Mouse (Mus musculus) right cerebral cortex, postnatal 10 days (tissue): ENCODE data around the gene Agap2.

Experiments used
- DNase-seq, 2 experiments: peaks; one replicate each; pipeline ENCODE4 v3.0.0; 2021; ENCODE audit warnings: low spot score in 2 of 2

Agap2 gene

GRCm38 (mm10) chr10:127099868-127100267 lies 24.8 kb downstream of the Agap2 start:
- no peak for DNase-seq

DNA sequence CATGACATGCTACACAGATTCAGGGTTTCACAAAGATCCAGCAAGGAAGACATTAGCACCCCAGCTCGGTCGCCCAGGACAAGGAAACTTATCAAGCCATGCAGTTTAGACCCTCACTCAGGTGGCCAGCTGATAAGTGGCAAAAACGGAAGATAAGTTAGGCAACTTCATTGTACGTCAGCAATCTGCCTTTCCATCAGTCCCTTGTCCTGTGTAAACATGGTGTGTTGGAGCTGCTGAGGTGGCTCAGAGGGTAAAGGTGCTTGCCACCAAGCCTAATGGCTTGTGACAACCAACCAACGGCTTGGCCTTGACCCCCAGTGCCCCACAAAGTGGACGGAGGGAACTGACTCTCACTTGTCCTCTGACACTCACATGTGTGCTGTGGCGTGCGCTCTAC lies 25.3 kb downstream of the Agap2 start:
- DNase-seq = no peak

DNA sequence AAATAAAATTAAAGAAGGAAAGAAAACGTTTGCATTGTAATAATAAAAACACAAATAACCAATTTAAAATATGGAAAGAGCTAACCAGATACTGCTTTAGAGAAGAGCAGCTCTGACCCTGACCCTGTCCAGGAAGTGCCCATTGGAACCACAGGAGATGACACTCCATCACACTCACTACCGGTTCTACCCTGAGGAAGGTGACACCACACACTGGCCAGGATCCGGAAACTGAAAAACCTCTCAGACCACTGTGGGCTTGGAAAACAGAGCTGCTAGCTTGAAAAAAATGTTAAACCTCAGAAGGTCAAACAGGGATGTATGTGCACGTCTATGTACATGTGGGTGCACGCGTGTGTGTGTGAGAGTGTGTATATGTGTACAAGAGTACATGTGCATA lies 26.1 kb downstream of the Agap2 start:
- no peak for DNase-seq

DNA sequence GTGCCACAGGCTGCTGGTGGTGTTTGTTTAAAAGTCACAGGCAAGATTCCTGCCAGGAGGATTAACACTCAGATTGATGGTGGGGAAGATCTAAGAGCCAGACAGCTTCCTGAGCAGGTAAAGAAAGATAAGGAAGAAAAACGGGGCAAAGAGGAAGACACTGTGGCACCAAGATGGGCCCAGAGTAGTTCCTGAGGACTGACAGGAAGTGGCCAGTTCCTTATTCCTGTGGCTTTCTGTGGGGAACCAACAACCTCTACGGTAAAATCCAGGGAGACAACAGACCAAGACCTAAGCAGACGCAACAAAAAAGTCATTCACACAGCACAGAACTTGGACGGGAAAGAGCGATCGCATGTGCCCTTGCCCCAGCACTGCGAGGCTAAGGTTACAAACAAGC lies 28.5 kb downstream of the Agap2 start:
- no peak for DNase-seq

DNA sequence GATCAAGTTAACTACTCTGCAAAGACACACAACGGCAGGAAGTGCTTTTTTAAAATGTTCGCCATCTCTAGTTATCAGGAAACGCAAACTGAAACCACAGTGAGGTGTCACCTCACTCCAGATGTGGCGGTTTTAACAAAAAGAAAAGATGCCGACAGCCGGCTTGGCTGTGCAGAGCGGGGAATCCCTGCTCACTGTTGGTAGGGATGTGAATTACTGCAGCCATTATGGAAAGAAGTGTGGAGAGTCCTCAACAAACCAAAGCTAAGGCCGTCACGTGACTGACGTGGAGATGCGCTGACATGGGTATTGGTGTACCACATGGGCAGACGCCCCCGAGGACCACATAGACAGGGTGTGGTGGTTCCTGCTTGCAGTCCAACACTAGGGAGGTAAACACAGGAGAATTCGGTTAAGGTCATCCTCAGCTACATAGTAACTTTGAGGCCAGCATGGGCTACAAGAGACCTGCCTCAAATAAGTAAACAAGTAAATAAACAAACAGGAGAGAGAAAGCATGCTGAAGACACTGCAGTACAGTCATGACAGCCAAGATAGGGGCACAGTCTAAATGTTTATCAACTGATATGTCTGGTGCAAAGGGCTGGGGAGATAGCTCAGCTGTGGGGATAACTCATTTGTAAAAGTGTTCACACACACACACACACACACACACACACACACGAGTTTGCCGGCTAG lies 32.6 kb downstream of the Agap2 start:
- DNase-seq = no peak

- DNase-seq = no peak
These were observed 33.1 kb downstream of the Agap2 start for GRCm38 (mm10) chr10:127108262-127108583.

- DNase-seq = no peak
These were observed 36.2 kb downstream of the Agap2 start for GRCm38 (mm10) chr10:127111001-127111887.

- DNase-seq = no peak
These were observed 39.3 kb downstream of the Agap2 start for GRCm38 (mm10) chr10:127114408-127114807.

DNA sequence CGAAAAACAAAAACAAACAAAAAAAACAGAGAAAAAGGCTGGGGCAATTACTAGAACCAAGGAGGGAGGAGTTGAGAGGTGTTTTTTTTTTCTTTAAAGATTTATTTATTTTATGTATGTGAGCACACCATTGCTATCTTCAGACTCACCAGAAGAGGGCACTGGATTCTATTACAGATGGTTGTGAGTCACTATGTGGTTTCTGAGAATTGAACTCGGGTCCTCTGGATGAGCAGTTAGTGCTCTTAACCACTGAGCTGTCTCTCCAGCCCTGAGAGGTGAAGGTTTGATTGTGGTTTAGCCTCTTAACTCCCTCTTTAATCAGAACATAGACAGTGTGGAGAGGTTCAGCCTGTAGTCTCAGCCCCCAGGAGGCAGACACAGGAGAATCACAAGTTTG lies 40.0 kb downstream of the Agap2 start:
- no peak for DNase-seq

- no peak for DNase-seq
These were observed 43.4 kb downstream of the Agap2 start for GRCm38 (mm10) chr10:127118470-127118869.

DNA sequence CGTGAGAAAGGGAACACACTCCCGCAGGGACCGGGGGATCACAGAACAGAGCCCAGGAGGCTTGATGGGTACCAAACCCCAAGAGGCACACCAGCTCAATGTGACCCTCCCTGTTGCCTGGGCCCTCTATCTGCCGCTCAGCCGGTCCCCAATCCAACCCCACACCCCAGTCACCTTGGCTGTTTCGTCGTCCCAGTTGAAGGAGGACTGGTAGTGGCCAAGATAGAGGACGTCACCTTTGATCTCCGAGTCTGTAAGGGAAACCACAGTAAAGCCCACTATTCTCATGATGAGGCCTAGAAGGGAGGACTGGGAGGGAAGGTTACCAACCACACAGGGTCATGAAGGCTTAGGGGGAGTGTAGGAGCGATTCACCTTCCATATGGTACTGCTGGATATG lies 44.1 kb downstream of the Agap2 start:
- no peak for DNase-seq

DNA sequence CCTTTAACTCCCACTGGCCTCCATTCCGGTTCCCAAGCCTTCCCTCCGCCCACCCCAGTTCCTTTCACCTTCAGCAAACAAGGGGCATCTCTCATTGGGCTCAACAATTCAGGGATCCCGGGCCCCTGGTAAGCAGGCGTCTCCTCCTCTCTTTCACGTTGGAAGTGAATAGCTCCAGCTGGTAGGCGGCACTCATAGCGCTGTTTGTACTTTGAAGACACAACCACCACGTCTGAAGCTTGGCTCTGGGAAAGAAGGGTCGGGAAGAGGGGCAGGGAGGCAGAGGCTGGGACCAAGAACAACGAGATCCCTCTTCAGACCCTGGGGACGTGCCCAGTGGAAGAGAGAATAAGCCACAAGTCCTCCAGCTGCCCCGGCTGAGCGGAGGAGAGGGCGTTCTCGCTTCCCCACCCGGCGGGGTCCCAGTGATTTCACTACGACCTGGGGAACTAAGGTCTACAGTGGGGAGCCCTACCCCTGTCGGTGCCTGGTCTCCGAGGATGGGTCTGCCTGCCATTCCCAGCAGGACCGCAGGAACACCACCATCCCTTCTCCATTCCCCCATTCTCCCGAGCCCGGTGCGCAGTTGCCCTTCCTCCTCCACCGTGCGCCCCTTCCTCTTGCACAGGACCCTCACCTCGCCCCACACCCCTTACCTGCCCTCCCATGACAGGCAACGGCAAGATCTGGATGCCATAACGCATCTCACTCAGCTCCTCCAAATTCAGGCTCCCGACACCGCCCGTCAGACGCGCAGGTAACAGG lies 45.4 kb downstream of the Agap2 start:
- DNase-seq = peak; percentile 47 to 57

DNA sequence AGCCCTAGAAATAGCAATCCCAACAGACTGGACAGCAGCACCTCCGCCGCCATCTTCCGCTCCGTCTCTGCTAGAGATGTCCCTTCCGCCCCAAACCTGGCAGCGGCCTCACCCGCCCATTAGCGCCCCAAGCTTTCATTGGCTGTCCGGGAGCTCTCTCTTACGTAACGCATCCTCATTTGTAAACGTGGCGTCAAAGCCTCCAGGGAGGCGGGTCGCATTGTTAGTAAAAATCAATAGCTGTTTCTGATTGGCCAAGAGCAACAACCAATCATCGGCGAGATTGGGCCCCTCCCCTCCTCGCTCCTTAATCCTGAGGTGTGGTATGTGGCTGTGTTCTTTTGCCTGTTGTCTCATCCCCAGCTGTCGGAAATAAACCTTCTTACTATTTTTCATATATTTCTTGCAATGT lies 46.0 kb downstream of the Agap2 start, which contains the start of gene Os9:
Os9 (minus strand) TSS at position 66 of the 412 bp plus-strand sequence.
- peak; percentile 98 to 99 for DNase-seq

- DNase-seq = no peak
These were observed 46.9 kb downstream of the Agap2 start for GRCm38 (mm10) chr10:127122018-127122417.

- peak; percentile 70 to 75 for DNase-seq
These were observed 47.8 kb downstream of the Agap2 start for GRCm38 (mm10) chr10:127122784-127123435.

DNA sequence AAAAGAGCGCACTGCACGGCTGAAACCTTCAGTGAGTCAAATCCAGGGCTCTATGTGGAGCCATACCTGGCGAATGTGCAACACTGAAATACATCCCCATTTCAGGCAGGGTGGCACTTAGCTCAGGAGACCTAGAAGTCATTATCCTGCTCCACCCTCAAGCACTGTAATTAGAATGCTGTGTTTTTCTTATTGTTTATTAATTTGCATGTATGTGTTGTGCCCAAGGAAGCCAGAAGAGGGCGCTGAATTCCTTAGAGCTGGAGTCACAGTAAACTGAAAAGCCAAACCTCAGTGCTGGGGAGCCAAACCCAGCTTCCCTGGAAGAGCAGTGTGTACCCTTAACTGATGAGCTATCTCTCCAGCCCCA lies 48.3 kb downstream of the Agap2 start:
- peak; percentile 83 to 85 for DNase-seq

DNA sequence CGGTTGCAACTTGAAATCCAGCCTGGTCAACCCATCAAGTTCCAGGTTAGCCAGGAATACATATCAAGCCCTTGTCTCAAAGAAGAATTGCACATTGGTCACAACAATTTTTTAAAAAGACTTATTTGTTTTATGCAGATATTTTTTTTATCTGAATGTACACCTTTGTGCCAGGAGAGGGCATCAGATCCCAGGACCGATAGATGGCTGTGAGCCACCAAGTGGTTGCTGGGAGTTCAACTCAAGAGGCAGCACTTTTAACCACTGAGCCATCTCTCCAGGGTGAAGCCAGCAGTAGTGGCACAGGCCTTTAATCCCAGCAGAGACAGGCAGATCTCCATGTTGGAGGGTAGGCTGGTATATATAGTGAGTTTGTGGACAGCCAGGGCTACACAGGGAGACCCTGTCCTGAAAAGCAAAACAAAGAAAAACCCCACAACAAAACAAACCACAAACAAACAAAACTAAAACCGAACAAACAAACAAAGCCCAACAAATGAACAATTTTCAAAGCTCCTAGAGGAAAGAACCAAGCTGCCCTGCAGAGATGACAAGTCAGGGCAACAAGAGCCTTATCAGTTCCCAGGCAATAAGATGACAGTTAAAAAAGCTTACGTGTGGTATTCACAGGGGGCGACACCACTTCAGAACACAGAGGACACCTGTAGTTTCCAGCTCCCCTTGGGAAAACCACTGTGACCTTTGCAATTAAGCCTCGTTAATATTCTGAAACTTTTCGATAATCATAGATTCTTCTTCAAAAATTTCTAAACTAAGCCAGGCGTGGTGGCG lies 50.3 kb downstream of the Agap2 start:
- peak; percentile 62 to 71 for DNase-seq

- no peak for DNase-seq
These were observed 51.5 kb downstream of the Agap2 start for GRCm38 (mm10) chr10:127126579-127126978.

- no peak for DNase-seq
These were observed 52.7 kb downstream of the Agap2 start for GRCm38 (mm10) chr10:127127711-127128279.

- DNase-seq = no peak
These were observed 54.3 kb downstream of the Agap2 start for GRCm38 (mm10) chr10:127129431-127129830.

GRCm38 (mm10) chr10:127132469-127132868 lies 57.4 kb downstream of the Agap2 start:
- no peak for DNase-seq
